23 mouse cellular contexts compared by ENCODE assay signal in the genomic region with DNA sequence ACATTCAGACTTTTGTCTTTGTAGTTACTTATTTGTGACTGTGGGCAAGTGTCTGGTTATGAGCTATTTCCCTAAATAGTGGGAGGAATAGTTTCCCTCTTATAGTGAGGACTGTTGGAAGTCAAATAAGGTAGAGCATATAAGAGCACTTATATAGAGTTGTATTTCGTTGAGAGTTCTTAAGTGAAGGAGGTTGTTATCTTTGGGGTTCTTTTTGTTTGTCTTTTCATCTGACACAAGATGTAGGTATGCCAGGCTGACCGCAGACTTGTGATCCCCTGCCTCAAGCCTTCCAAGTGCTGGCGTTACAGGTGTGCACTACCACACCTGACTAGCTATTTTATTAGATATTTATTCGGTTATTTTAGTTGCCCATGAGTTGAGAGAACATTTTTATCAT. TPM values are rescaled to one million over a fixed set of nuclear protein-coding genes. Genes with fewer than 3 reads are reported as not detected.
DNase-seq lines count a peak whose midpoint lies in the region; ATAC-seq and TF ChIP-seq lines count a peak whose summit lies in the region.
"Had no signal": no experiment of that assay in that cellular context is flagged by ENCODE, and none has a peak within 500 bp of the region (broad histone marks: within the 10 kb centered on the region; RNA-seq: fewer than 3 reads in every experiment).

No protein-coding gene starts in this region.

- TF ChIP-seq CTCF in layer of hippocampus, adult 2 months (conservative IDR thresholded peaks at IDR 0.05), result no peak

- 0 out of 2 replicates have a peak overlapping the region, but pooled peaks have one; percentile 51 for H3K27ac ChIP-seq in layer of hippocampus, adult 2 months
- H3K27ac ChIP-seq in lung, embryonic 16.5 days (ENCODE audit: low read length), result no peak overlapping the region
- H3K27ac ChIP-seq: forebrain, embryonic 10.5 days; heart, embryonic 15.5 days; hindbrain, embryonic 10.5 days; hindbrain, embryonic 13.5 days had no signal

- no peak overlapping the region for H3K9ac ChIP-seq in lung, embryonic 16.5 days (ENCODE audit: low read length)
- H3K9ac ChIP-seq: heart, embryonic 12.5 days; heart, embryonic 15.5 days; hindbrain, embryonic 13.5 days had no signal

- no peak overlapping the region for H3K4me2 ChIP-seq in lung, embryonic 16.5 days (ENCODE audit: low read depth, low read length)
- H3K4me2 ChIP-seq: heart, embryonic 12.5 days; heart, embryonic 15.5 days; hindbrain, embryonic 13.5 days had no signal

- peak; percentile 86 for ATAC-seq in lung, embryonic 16.5 days (ENCODE audit: low read depth)
- ATAC-seq: forebrain, embryonic 14.5 days; Patski had no signal

- H3K27me3 ChIP-seq in lung, embryonic 16.5 days (ENCODE audit: control insufficient read depth, insufficient read depth, low read depth, low read length), result peaks cover 33% of the 10 kb centered on the region
- H3K27me3 ChIP-seq: CH12.LX; heart, embryonic 12.5 days; heart, embryonic 15.5 days; hindbrain, embryonic 13.5 days; Patski had no signal

- 58% methylated on average over 4 of the region's 4 CpGs for WGBS in lung, embryonic 16.5 days

- H3K36me3 ChIP-seq in lung, embryonic 16.5 days (ENCODE audit: control insufficient read depth, insufficient read depth, low read length), result peaks cover 6% of the 10 kb centered on the region; the same call in 1 of the 2 replicates
- H3K36me3 ChIP-seq: heart, embryonic 15.5 days had no signal

- peaks cover 10% of the 10 kb centered on the region for H3K9me3 ChIP-seq in lung, embryonic 16.5 days (ENCODE audit: control insufficient read depth, low read length)
- H3K9me3 ChIP-seq: G1E; heart, embryonic 12.5 days had no signal

- no peak for DNase-seq in layer of hippocampus, adult 2 months (ENCODE audit: low spot score in 2 of 2)
- DNase-seq in layer of hippocampus, adult 9-10 months (ENCODE audit: low spot score), result no peak
- DNase-seq in lung, postnatal 14 days, result no peak
- DNase-seq in lung, postnatal 25 days (ENCODE audit: low spot score), result peak; percentile 23
- no peak for DNase-seq in kidney, postnatal 36 days
- DNase-seq: B cell, adult 2 months; cerebellum, adult 18-20 months; cerebellum, adult 9-10 months; cerebellum, postnatal 14 days; gastrocnemius, postnatal 25 days; heart, adult 18-20 months; heart, postnatal 10 days; heart, postnatal 36 days had no signal

- H3K4me3 ChIP-seq in layer of hippocampus, adult 2 months, result no peak overlapping the region
- no peak overlapping the region for H3K4me3 ChIP-seq in lung, embryonic 16.5 days (ENCODE audit: low read length)
- H3K4me3 ChIP-seq: forebrain, embryonic 10.5 days; heart, embryonic 12.5 days; heart, embryonic 15.5 days; hindbrain, embryonic 10.5 days; hindbrain, embryonic 13.5 days had no signal

- H3K4me1 ChIP-seq in lung, embryonic 16.5 days (replicated peaks; ENCODE audit: control insufficient read depth, insufficient read depth, low read length), result peaks cover 4% of the 10 kb centered on the region; the same call in 1 of the 2 replicates
- H3K4me1 ChIP-seq: forebrain, embryonic 10.5 days; heart, embryonic 12.5 days; hindbrain, embryonic 10.5 days; hindbrain, embryonic 13.5 days had no signal

RNA-seq across cellular contexts. Expression of a gene that starts 32.1 kb away (rescaled TPM):
- total RNA-seq in layer of hippocampus, adult 2 months (2021), result 100 to 1,000 TPM; 326 to 341 TPM
- 68.0 and 68.3 TPM in 2 replicates for polyA plus RNA-seq in lung, embryonic 16.5 days (2015; fragmentation: Nextera tagmentation; extraction: Ambion mirVana)

RNA-seq across cellular contexts. Expression of a gene that starts 57.7 kb away (rescaled TPM):
- 10 to 100 TPM; 23.0 to 27.3 TPM for total RNA-seq in layer of hippocampus, adult 2 months (2021)
- polyA plus RNA-seq in lung, embryonic 16.5 days (2015; fragmentation: Nextera tagmentation; extraction: Ambion mirVana), result 14.4 TPM in 2 replicates

RNA-seq across cellular contexts. Expression of a gene that starts 58.0 kb away (rescaled TPM):
- total RNA-seq in layer of hippocampus, adult 2 months (2021), result 100 to 1,000 TPM in 1 of 2 experiments, 10 to 100 TPM in 1; 91.3 to 104 TPM
- 84.3 and 84.5 TPM in 2 replicates for polyA plus RNA-seq in lung, embryonic 16.5 days (2015; fragmentation: Nextera tagmentation; extraction: Ambion mirVana)
